Mouse (Mus musculus) C2C12 (cell line): ENCODE measurements around the gene Gm10577. TPM values are rescaled to one million over a fixed set of nuclear protein-coding genes. Genes with fewer than 3 reads are reported as not detected.

Source experiments
- H3K27me3 ChIP-seq: one replicate; pipeline ENCODE4 v1.6.1; 2011; ENCODE audit not compliant: control insufficient read depth, insufficient read depth, insufficient read length
- H3K36me3 ChIP-seq: one replicate; pipeline ENCODE4 v1.6.1; 2011; ENCODE audit not compliant: control insufficient read depth, insufficient read depth
- H3K4me3 ChIP-seq: one replicate; pipeline ENCODE4 v1.5.1; 2011; ENCODE audit warnings: mild to moderate bottlenecking, control low read depth; ENCODE audit not compliant: poor library complexity, insufficient read depth, severe bottlenecking
- H3K79me2 ChIP-seq: one replicate; pipeline ENCODE4 v1.6.1; 2011; ENCODE audit not compliant: control insufficient read depth, insufficient read depth
- H3K79me3 ChIP-seq: one replicate; pipeline ENCODE4 v1.6.1; 2011; ENCODE audit warnings: low read depth, control low read depth
- H3ac ChIP-seq: one replicate; pipeline ENCODE3; 2011; ENCODE audit warnings: low read depth; ENCODE audit not compliant: control insufficient read depth, insufficient read length
- CEBPB ChIP-seq: IDR thresholded peaks from one replicate; pipeline ENCODE4 v1.6.1; 2011; ENCODE audit warnings: low read depth, mild to moderate bottlenecking, control low read depth, moderate library complexity
- CTCF ChIP-seq: IDR thresholded peaks from one replicate; pipeline ENCODE4 v1.5.1; 2011; ENCODE audit not compliant: control insufficient read depth, insufficient read depth, insufficient read length
- FOSL1 ChIP-seq: IDR thresholded peaks from one replicate; pipeline ENCODE4 v1.8.0; 2011; ENCODE audit warnings: mild to moderate bottlenecking, low read length; ENCODE audit not compliant: poor library complexity, insufficient read depth, severe bottlenecking
- MAX ChIP-seq: IDR thresholded peaks from one replicate; pipeline ENCODE4 v1.6.1; 2011; ENCODE audit warnings: mild to moderate bottlenecking, control low read depth
- MYOD1 ChIP-seq: IDR thresholded peaks from one replicate; pipeline ENCODE4 v1.6.1; 2011; ENCODE audit warnings: low read depth; ENCODE audit not compliant: control insufficient read depth, insufficient read length
- MYOG ChIP-seq: IDR thresholded peaks from one replicate; pipeline ENCODE4 v1.6.1; 2011; ENCODE audit not compliant: control insufficient read depth, insufficient read length; ENCODE audit errors: extremely low read depth
- USF1 ChIP-seq: IDR thresholded peaks from one replicate; pipeline ENCODE4 v1.6.1; 2011; ENCODE audit warnings: low read depth, mild to moderate bottlenecking, control low read depth, moderate library complexity
- polyA plus RNA-seq: library from polyadenylated mRNA; unstranded; fragments of >200 nt; fragmentation: generic; extraction: Trizol; gene quantifications from one replicate; pipeline ENCODE4 v1.2.1, GENCODE M21; 2012; ENCODE audit warnings: missing spikeins

Gene Gm10577
- polyA plus RNA-seq, 1 experiment: not detected

- Histone ChIP-seq H3K79me3 (no peaks in the 10 kb centered on the region), H3K27me3 (no peaks in the 10 kb centered on the region), H3K79me2 (no peaks in the 10 kb centered on the region), H3K4me3 (no peak overlapping the region), H3ac (no peak overlapping the region), H3K36me3 (peaks cover 20% of the 10 kb centered on the region)
- no peak for TF ChIP-seq MYOG
- TF ChIP-seq FOSL1: no peak
- no peak for TF ChIP-seq USF1
- TF ChIP-seq MAX: no peak
- TF ChIP-seq CTCF: no peak
- no peak for TF ChIP-seq MYOD1
- no peak for TF ChIP-seq CEBPB
These were observed 25.8 kb downstream of the Gm10577 start for GRCm38 (mm10) chr4:100994442-100995255.

- H3K36me3 ChIP-seq: peaks cover 29% of the 10 kb centered on the region
- no peaks in the 10 kb centered on the region for H3K79me2 ChIP-seq
- TF ChIP-seq FOSL1: no peak
- H3K4me3 ChIP-seq: no peak overlapping the region
- no peaks in the 10 kb centered on the region for H3K79me3 ChIP-seq
- no peak overlapping the region for H3ac ChIP-seq
- H3K27me3 ChIP-seq: no peaks in the 10 kb centered on the region
These were observed 28.4 kb downstream of the Gm10577 start for GRCm38 (mm10) chr4:100992086-100992485.

DNA sequence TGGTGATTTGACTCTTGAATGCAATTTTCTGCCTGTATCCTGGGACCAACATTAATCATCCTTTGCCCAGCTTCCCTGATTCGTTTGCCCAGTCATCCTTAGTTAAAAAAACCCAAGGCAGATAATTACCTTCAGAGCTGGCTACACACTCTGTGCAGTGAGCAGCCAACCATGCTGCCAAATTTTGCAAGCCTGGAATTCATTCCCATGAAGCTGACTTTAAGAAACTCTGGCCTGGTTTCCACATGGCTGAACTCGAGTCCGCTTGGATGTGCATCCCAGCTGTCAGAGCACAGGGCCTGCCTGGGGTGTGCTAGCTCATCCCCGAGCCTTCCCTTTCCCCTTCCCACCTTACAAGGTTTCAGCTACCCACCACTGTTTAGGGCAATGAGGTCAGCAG, 29.5 kb downstream of the Gm10577 start:
- Histone ChIP-seq H3ac (no peak overlapping the region), H3K27me3 (no peaks in the 10 kb centered on the region), H3K79me2 (no peaks in the 10 kb centered on the region), H3K79me3 (no peaks in the 10 kb centered on the region), H3K4me3 (no peak overlapping the region), H3K36me3 (peaks cover 34% of the 10 kb centered on the region)
- no peak for TF ChIP-seq MYOD1
- no peak for TF ChIP-seq FOSL1
- TF ChIP-seq CTCF: no peak
- TF ChIP-seq MAX: no peak
- no peak for TF ChIP-seq MYOG
- TF ChIP-seq CEBPB: no peak
- no peak for TF ChIP-seq USF1

DNA sequence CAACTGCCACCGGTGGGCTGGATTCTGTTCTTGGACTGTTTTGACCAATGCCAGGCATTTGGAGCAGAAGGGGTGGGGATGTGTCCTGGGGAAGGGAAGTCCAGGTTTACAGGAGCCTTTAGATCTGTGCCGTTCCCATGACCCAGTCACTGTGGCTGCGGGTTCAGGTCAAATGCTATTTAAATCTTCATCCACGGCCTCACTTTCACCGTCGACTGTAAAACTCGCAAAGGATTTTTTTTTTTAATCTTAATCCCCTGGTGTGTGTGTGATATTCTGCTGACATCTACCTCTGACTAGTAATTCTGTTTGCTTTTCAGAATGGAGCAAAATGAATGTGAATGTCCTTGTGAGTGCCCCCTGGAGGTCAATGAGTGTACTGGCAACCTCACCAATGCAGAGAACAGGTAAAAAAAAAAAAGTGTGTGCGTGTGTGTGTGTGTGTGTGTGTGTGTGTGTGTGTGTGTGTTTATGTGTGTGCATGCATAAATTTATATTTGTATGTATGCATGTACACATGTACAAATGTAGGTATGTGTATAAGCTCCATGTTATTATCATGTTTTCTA, 32.2 kb downstream of the Gm10577 start:
- H3K36me3 ChIP-seq: peaks cover 37% of the 10 kb centered on the region
- no peaks in the 10 kb centered on the region for H3K79me2 ChIP-seq
- TF ChIP-seq CEBPB: no peak
- no peak for TF ChIP-seq FOSL1
- TF ChIP-seq MAX: no peak
- TF ChIP-seq MYOD1: no peak
- no peak for TF ChIP-seq CTCF
- no peak for TF ChIP-seq USF1
- TF ChIP-seq MYOG: no peak
- no peak overlapping the region for H3ac ChIP-seq
- H3K79me3 ChIP-seq: no peaks in the 10 kb centered on the region
- no peaks in the 10 kb centered on the region for H3K27me3 ChIP-seq
- H3K4me3 ChIP-seq: no peak overlapping the region

DNA sequence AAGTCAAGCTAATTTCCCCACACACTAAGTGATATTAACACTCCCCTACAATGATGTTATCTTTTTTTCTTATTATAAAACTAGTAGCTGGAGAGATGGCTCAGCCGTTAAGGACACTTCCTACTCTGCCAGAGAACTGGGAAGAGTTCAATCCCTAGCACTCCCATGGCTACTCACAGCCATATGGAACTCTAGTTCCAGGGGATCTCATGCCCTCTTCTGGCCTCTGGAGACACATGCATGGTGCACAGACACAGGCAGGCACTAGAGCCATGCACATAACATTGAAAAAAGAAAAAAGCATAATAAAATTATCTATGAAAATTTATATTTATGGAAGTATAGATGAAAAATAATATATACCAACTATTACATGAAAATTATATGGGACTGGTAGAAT, 33.3 kb downstream of the Gm10577 start:
- peaks cover 30% of the 10 kb centered on the region for H3K36me3 ChIP-seq
- no peaks in the 10 kb centered on the region for H3K27me3 ChIP-seq
- H3ac ChIP-seq: no peak overlapping the region
- H3K79me2 ChIP-seq: no peaks in the 10 kb centered on the region
- TF ChIP-seq CEBPB (no peak), MYOD1 (no peak), USF1 (no peak), MAX (no peak), FOSL1 (no peak), CTCF (no peak), MYOG (no peak)
- H3K4me3 ChIP-seq: no peak overlapping the region
- H3K79me3 ChIP-seq: no peaks in the 10 kb centered on the region

- H3K27me3 ChIP-seq: no peaks in the 10 kb centered on the region
- no peak overlapping the region for H3ac ChIP-seq
- peaks cover 35% of the 10 kb centered on the region for H3K36me3 ChIP-seq
- no peak for TF ChIP-seq MAX
- no peak for TF ChIP-seq MYOG
- no peak for TF ChIP-seq CTCF
- TF ChIP-seq MYOD1: no peak
- TF ChIP-seq FOSL1: no peak
- no peak for TF ChIP-seq USF1
- TF ChIP-seq CEBPB: no peak
- no peaks in the 10 kb centered on the region for H3K79me2 ChIP-seq
- H3K4me3 ChIP-seq: no peak overlapping the region
- no peaks in the 10 kb centered on the region for H3K79me3 ChIP-seq
These were observed 43.0 kb downstream of the Gm10577 start for GRCm38 (mm10) chr4:100977522-100977921.
